Mouse (Mus musculus) neural tube, embryonic 12.5 days (tissue): ENCODE results near the gene Rprm. TPM values are rescaled to one million over a fixed set of nuclear protein-coding genes. Genes with fewer than 3 reads are reported as not detected.

Experiments
- ATAC-seq: fragments of 200-750 bp; cut with Nextera tagmentation; 2 replicates; pipeline ENCODE4 v1.8.0; 2017; ENCODE audit warnings: low read depth, mild to moderate bottlenecking, moderate TSS enrichment, moderate library complexity; ENCODE audit not compliant: low FRiP score
- H3K27ac ChIP-seq: fragments of 300-500 bp; sonication (generic); 2 replicates; pipeline ENCODE4 v1.5.1; 2016
- H3K27me3 ChIP-seq: fragments of 300-500 bp; sonication (generic); replicated peaks from 2 replicates; pipeline ENCODE4 v1.6.1; 2016; ENCODE audit warnings: mild to moderate bottlenecking
- H3K36me3 ChIP-seq: fragments of 300-500 bp; sonication (generic); 2 replicates; pipeline ENCODE4 v1.6.1; 2016; ENCODE audit warnings: mild to moderate bottlenecking
- H3K4me1 ChIP-seq: fragments of 300-500 bp; sonication (generic); 2 replicates; pipeline ENCODE4 v1.6.1; 2016
- H3K4me2 ChIP-seq: fragments of 300-500 bp; sonication (generic); replicated peaks from 2 replicates; pipeline ENCODE4 v1.6.1; 2016; ENCODE audit warnings: mild to moderate bottlenecking
- H3K4me3 ChIP-seq: fragments of 300-500 bp; sonication (generic); 2 replicates; pipeline ENCODE4 v1.5.1; 2016
- H3K9ac ChIP-seq: fragments of 300-500 bp; sonication (generic); 2 replicates; pipeline ENCODE4 v1.6.1; 2016; ENCODE audit warnings: mild to moderate bottlenecking
- H3K9me3 ChIP-seq: fragments of 300-500 bp; sonication (generic); 2 replicates; pipeline ENCODE4 v1.6.1; 2016; ENCODE audit warnings: mild to moderate bottlenecking
- WGBS: fragments of 180-500 bp; shearing (Covaris S2); methylation state at CpG from one replicate; pipeline ENCODE4 v1.1.7; 2016; 5-methylcytosine and 5-hydroxymethylcytosine counted together
- polyA plus RNA-seq: library from polyadenylated mRNA; unstranded; fragments of >200 nt; fragmentation: Nextera tagmentation; extraction: Ambion mirVana; gene quantifications from 2 replicates; pipeline ENCODE4 v1.2.1, GENCODE M21; 2016

Gene Rprm
- 126 and 134 TPM in 2 replicates for polyA plus RNA-seq

DNA sequence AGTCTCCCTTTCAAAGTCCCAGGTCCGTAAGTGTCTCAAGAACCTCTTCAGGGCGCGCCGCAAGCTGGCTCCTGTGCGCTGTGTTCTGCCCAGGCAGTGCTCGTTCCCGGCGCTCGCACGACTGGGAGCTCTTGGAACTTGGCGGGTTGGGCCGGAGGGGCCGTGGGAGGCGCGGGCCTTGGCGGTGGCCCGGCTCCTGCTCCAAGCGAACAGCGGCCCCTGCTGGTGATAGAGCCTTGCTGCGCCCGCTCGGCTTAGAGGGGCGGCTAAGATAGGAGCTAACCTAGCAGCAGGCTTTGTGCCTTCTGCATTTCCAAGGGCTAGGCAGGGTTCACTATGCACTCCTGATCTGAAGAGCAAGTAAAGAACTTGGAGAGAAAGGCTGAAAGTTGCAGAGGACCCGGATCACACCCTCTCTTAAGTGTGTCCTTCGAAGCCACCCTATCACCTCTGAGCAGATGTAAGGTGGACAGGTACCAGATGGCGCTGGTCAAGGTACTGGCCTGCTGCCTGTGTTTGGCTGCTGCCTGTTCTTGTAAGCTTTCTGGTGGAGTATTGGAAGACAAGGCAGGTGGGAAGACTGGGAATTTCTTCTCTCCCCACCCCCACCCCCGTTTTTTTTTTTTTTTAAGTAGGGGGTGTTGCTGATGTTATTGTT lies at the start of gene Rprm:
Rprm (minus strand) TSS at position 123 of the 658 bp plus-strand sequence.
- peak within 1 kb of the TSS; percentile 64 for H3K27ac ChIP-seq
- peak within 1 kb of the TSS; percentile 78 for H3K4me2 ChIP-seq
- H3K9ac ChIP-seq = peak within 1 kb of the TSS; percentile 66
- H3K9me3 ChIP-seq = no peaks in the 10 kb centered on the region
- ATAC-seq = peak; percentile 82
- H3K4me1 ChIP-seq = peaks cover 16% of the 10 kb centered on the region; the same call in 1 of the 2 replicates
- WGBS = 5% methylated on average over 27 of the region's 27 CpGs
- H3K4me3 ChIP-seq = peak within 1 kb of the TSS; percentile 48
- no peaks in the 10 kb centered on the region for H3K27me3 ChIP-seq
- H3K36me3 ChIP-seq = no peaks in the 10 kb centered on the region

DNA sequence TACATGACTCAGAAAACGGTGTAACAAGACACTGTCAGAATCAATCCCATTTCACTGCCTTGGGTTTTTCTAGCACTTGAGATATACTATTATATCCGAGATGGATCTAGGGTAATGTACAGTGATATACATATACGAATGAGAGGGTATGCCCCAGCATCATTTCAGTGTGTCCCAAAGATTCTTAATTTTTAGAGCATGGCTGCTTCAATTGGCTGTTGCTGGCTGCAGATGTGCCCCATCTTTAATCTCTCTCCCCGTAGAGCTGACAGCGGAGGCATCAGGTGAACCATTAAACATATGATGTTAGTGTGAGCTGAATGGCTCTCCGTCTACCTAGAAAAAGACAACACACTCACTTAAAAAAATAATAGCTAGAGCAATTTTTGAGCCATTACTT lies 34.0 kb upstream of the Rprm start:
- H3K9me3 ChIP-seq = no peaks in the 10 kb centered on the region
- H3K36me3 ChIP-seq = no peaks in the 10 kb centered on the region
- no peak overlapping the region for H3K9ac ChIP-seq
- H3K27me3 ChIP-seq = no peaks in the 10 kb centered on the region
- no peaks in the 10 kb centered on the region for H3K4me1 ChIP-seq
- no peak overlapping the region for H3K27ac ChIP-seq
- no peak overlapping the region for H3K4me2 ChIP-seq
- peak; percentile 69; the same call in 1 of the 2 replicates for ATAC-seq
- WGBS = 61% methylated on average over 6 of the region's 6 CpGs
- no peak overlapping the region for H3K4me3 ChIP-seq

DNA sequence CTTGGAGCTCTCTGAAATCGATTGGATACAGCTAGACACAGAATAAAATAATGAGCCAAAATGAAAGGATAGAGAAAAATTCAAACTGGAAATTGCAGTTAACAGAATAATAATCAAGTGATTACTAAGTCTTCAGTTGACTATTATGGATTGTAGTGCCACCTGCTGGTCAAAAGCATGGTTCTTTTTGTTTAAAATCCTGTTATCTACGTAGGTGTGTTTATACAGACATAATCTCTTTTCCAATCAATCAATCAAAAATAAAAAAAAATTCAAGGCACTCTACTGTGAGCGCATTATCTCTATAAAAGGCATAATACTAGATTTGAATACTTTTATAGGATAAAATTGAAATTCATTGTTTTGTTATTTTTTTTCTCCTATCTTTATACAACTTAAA lies 33.5 kb upstream of the Rprm start:
- Histone ChIP-seq H3K36me3 (no peaks in the 10 kb centered on the region), H3K4me2 (no peak overlapping the region), H3K9ac (no peak overlapping the region), H3K27me3 (no peaks in the 10 kb centered on the region), H3K9me3 (no peaks in the 10 kb centered on the region), H3K27ac (no peak overlapping the region), H3K4me3 (no peak overlapping the region), H3K4me1 (no peaks in the 10 kb centered on the region)
- ATAC-seq = peak; percentile 41
- 28% methylated on average over 3 of the region's 3 CpGs for WGBS

DNA sequence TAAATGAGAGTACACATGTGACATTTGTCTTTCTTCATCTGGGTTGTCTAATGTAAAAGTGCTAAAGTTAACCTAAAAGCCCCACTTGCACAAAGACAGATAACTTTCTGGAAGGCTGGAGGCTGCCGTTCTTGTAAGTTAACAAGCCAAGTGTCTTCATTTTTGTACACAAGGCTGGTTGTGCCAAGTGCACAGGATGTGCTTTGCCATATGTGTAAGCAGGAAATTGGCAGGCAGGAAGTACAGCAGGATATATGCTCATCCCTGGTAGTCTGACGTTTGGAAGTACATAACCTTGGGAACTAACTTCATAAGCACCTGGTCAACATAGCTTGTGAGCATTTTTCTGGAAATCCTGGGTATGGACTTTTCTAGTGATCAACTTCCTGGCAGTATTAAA lies 25.9 kb upstream of the Rprm start:
- 84% methylated on average over 2 of the region's 2 CpGs for WGBS
- ATAC-seq = no peak
- Histone ChIP-seq H3K4me3 (no peak overlapping the region), H3K36me3 (no peaks in the 10 kb centered on the region), H3K4me1 (no peaks in the 10 kb centered on the region), H3K9me3 (no peaks in the 10 kb centered on the region), H3K27ac (no peak overlapping the region), H3K4me2 (no peak overlapping the region), H3K27me3 (no peaks in the 10 kb centered on the region), H3K9ac (no peak overlapping the region)

DNA sequence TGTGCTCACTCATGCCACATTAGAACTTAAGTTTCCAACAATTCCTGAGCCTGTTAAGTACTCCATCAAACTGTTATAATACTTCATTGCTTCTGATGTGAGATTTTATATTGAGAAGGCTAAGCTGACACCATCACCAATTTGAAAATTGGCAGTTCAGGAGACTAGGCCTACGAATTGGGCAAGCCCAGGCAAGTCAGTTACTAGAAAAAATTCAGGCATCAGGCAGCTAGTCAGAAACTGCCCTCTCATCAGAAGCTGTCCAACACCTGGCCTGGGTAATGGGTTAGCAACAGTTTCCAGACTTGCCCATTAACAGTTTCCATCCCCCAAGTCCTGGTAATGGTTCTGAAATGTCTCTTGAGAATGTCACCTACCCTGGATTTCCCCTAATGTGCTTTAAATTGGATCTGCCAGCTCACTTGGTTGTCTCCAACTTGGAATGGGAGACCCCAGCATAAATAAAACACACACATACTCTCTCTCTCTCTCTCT lies 20.9 kb upstream of the Rprm start:
- no peak for ATAC-seq
- H3K4me1 ChIP-seq = no peaks in the 10 kb centered on the region
- H3K4me3 ChIP-seq = no peak overlapping the region
- H3K9ac ChIP-seq = no peak overlapping the region
- no peaks in the 10 kb centered on the region for H3K9me3 ChIP-seq
- H3K4me2 ChIP-seq = no peak overlapping the region
- H3K36me3 ChIP-seq = no peaks in the 10 kb centered on the region
- H3K27me3 ChIP-seq = no peaks in the 10 kb centered on the region
- H3K27ac ChIP-seq = no peak overlapping the region
- WGBS = 71% methylated on average over 1 of the region's 1 CpGs

DNA sequence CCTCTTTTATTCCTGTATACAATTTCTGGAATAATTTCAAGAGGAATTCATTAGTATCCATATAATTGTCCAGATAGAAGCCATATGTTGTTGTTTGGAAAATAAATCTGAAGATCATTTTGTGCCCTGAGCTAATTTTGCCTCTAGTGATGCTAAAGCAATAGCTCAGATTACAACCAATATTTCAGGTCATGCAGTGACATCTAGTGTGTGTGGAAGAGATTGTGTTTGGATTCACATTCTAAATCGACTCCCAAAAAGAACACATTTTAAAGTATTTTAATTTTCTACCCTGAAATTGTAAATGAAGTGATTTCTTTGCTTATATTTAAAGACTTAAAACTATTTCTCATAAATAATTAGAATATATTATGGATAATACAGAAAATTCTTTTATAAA lies 14.6 kb upstream of the Rprm start:
- H3K9ac ChIP-seq = no peak overlapping the region
- 90% methylated on average over 1 of the region's 1 CpGs for WGBS
- H3K27ac ChIP-seq = no peak overlapping the region
- no peak overlapping the region for H3K4me2 ChIP-seq
- no peaks in the 10 kb centered on the region for H3K4me1 ChIP-seq
- H3K4me3 ChIP-seq = no peak overlapping the region
- H3K9me3 ChIP-seq = no peaks in the 10 kb centered on the region
- H3K27me3 ChIP-seq = no peaks in the 10 kb centered on the region
- no peak for ATAC-seq
- no peaks in the 10 kb centered on the region for H3K36me3 ChIP-seq

DNA sequence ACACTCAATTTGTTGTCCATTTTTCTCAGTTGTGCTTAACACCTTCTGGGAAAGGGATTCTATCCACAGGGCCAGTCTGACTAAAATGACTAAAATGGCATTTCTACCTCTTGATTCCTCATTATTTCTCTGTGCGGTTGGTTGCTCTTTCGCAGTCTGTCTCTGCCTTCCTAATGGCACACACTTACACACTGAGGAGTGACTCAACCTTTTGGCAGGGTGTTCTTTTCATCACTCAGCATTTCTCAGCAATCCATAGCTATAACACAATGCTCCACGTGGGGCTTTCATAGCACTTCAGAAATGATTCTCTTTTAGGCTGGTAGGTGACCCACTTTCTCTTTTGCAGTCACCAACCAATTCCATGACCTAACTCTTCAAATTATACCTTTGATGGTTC lies 7.3 kb upstream of the Rprm start:
- ATAC-seq = no peak

DNA sequence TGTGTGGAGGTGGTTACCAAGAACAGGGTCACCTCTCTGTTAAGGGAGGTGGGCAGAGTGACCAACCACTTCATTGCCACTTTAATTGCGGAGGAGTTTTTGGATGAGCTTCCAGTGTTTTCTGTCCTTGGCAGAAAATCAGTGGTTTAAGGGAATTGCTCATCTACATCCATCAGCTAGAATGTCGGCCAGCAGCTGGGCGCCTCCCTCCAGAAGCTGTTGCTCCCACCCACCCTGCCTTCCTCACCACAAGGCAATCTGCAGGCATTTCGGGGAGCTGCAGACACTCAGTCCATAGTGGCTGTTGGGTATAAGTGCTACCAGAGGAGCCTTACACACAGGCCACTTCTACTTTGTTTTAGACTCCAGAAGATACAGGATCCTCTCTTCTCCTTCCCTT lies 902 bp upstream of the Rprm start:
- Histone ChIP-seq H3K27me3 (no peaks in the 10 kb centered on the region), H3K4me1 (peaks cover 16% of the 10 kb centered on the region; the same call in 1 of the 2 replicates), H3K36me3 (no peaks in the 10 kb centered on the region), H3K9me3 (no peaks in the 10 kb centered on the region), H3K4me3 (no peak overlapping the region), H3K4me2 (no peak overlapping the region), H3K27ac (no peak overlapping the region), H3K9ac (no peak overlapping the region)
- no peak for ATAC-seq
- 61% methylated on average over 4 of the region's 4 CpGs for WGBS

More for the DNA sequence above, 7.3 kb upstream of the Rprm start:
- Histone ChIP-seq H3K4me1 (no peaks in the 10 kb centered on the region), H3K4me2 (no peak overlapping the region), H3K9me3 (no peaks in the 10 kb centered on the region), H3K4me3 (no peak overlapping the region), H3K27ac (no peak overlapping the region), H3K36me3 (no peaks in the 10 kb centered on the region), H3K9ac (no peak overlapping the region), H3K27me3 (no peaks in the 10 kb centered on the region)
- 83% methylated on average over 3 of the region's 3 CpGs for WGBS

DNA sequence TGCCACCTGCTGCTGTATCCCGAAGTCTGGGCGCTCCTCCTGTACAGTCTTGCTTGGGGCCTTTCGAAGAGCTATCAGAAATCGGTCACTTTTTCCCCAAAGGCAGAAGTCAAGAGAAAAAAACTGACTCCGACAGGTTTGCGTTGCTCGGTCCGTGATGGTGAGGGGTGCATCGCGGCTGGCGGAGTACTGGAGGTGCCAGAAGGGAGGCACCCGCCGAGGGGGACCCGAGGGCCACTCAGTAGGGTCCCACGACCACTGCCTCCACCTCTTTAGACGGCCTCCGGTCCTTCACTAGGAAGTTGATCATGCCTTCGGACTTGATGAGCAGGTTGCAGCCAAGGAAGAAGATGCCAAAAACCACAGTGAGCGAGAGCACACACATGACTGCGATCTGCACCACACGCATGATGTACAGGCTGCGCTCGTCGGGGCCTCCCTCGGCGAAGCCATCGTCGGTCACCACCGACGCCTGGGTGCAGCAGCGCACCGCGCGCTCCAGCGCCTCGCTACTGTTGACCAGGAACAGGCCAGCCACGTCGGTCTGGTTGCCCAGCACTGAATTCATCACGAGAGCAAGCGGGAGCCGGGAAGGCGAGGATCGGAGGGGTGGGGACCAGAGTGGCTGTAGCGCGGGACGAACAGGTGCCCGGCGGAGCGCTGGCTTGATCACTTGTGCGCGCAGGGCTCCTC lies 469 bp downstream of the Rprm start:
- Histone ChIP-seq H3K4me3 (peak overlapping the region; percentile 48), H3K27me3 (no peaks in the 10 kb centered on the region), H3K4me1 (peaks cover 16% of the 10 kb centered on the region; the same call in 1 of the 2 replicates), H3K9ac (peak overlapping the region; percentile 66), H3K36me3 (no peaks in the 10 kb centered on the region), H3K4me2 (peak overlapping the region; percentile 78), H3K27ac (peak overlapping the region; percentile 64), H3K9me3 (no peaks in the 10 kb centered on the region)
- under 1% methylated on average over 51 of the region's 51 CpGs for WGBS
- ATAC-seq = peak; percentile 62

DNA sequence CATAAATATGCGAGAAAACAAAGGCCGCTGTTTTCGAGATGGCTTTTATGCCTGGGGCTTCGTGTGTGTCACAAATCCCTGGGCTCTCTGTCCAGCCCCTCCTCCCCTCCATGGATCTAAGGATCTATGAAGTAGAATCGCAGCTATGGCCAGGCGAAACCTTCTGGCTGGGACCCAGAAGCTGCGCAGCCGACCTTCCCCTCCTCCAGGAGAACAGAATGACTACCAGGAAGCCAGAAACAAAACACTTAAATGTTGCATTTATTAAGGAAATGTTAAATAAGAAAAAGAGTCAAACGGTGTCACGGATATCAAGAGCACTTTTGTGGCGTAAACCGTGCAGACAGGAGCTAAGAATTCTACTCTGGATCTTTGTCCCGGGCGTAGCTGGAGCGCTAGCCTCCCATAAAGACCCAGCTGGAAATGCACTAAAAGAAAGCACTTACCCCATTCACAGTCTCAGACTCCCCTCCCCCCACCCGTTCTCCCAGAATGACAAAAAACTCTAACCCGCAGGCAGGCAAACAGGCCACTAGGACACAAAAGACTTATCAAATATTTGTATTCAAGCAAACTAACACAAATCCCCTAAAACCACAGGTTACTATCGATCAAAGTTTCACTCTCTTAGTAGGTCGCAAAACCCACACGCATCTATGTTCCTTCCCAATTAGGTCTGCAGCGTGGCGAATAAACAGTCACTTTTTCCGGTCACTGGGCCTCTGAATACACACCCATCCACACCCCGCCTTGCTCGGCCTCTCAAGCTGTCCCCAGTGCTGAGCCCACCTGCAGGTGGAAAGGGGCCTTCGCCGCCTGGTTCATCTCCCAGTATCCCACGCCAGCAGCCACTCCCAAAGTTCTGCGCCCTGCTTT lies 1.3 kb downstream of the Rprm start:
- Histone ChIP-seq H3K4me2 (peak overlapping the region; percentile 78), H3K4me3 (peak overlapping the region; percentile 48), H3K36me3 (no peaks in the 10 kb centered on the region), H3K27me3 (no peaks in the 10 kb centered on the region), H3K27ac (peak overlapping the region; percentile 64; the same call in 1 of the 2 replicates), H3K9ac (peak overlapping the region; percentile 66; the same call in 1 of the 2 replicates), H3K9me3 (no peaks in the 10 kb centered on the region), H3K4me1 (peaks cover 19% of the 10 kb centered on the region; the same call in 1 of the 2 replicates)
- peak; percentile 75 for ATAC-seq
- 1% methylated on average over 29 of the region's 29 CpGs for WGBS

DNA sequence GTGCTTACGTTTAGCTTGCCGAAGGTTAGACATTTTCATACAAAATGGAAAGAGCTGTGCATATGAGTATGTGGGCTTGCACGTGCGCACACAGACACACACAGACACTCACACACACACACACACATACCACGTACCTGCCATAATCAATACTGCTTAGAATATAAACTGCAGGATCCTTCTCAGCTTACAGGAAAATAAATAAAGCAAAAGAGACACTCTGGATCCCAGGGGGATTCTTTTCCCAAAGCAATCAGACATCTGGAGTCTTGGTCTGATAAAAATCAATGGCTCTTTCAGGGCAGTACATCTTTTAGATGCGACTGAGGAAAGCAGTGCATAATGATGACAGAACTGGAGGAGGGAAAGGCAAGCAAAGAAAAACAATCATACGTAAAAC lies 6.4 kb downstream of the Rprm start:
- peaks cover 13% of the 10 kb centered on the region; the same call in 1 of the 2 replicates for H3K4me1 ChIP-seq
- H3K9me3 ChIP-seq = no peaks in the 10 kb centered on the region
- H3K27me3 ChIP-seq = no peaks in the 10 kb centered on the region
- H3K36me3 ChIP-seq = no peaks in the 10 kb centered on the region
- peak; percentile 69 for ATAC-seq
- 60% methylated on average over 7 of the region's 7 CpGs for WGBS
- H3K4me2 ChIP-seq = peak overlapping the region; percentile 7; the same call in 1 of the 2 replicates
- H3K4me3 ChIP-seq = no peak overlapping the region
- no peak overlapping the region for H3K9ac ChIP-seq
- H3K27ac ChIP-seq = no peak overlapping the region

DNA sequence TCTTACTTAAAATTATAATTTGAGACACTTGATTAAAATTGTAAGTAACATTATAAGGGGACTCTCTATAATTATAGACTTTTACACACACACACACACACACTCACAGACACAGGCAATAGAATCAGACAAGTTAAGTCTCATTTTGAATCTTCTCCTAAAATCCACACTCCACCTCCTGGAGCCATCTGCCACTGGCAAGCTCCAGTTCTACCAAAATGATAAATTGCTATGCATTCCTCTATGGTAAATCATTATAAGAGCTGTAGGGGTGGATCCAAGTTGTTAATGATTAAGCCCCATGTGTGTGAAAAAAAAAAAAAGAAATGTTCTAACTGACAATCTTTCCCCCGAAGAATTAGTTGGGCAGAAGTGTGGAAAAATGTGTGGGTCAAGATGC lies 13.8 kb downstream of the Rprm start:
- Histone ChIP-seq H3K27me3 (no peaks in the 10 kb centered on the region), H3K36me3 (no peaks in the 10 kb centered on the region), H3K9me3 (no peaks in the 10 kb centered on the region), H3K4me1 (no peaks in the 10 kb centered on the region), H3K4me3 (no peak overlapping the region), H3K9ac (no peak overlapping the region), H3K27ac (no peak overlapping the region), H3K4me2 (no peak overlapping the region)
- ATAC-seq = no peak
- 44% methylated on average over 1 of the region's 1 CpGs for WGBS
